In the genomic region with DNA sequence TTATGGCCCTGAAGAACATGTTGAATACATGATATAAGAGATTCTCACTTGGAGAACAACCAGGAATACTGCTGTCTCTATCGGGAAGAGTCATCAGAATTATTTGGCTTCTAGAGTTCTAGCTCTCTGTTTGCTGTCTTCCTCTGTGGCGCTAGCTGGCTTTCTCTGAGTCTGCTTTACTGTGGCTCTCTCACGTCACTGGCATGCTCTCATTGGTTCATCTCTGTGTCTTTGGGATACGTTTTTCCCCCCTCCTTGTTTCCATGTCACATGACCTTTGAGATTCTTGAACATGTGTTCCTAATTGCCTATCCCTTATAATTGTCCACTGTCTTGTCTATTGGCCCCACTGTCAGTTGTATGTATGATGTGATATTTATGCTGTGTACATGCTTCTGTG, we compare ENCODE assay signal across 28 mouse cellular contexts.
DNase-seq lines count a peak whose midpoint lies in the region; ATAC-seq and TF ChIP-seq lines count a peak whose summit lies in the region.
"Had no signal": no experiment of that assay in that cellular context is flagged by ENCODE, and none has a peak within 500 bp of the region (broad histone marks: within the 10 kb centered on the region; RNA-seq: fewer than 3 reads in every experiment).

No protein-coding gene starts in this region.

- ATAC-seq in forebrain, embryonic 14.5 days = no peak
- ATAC-seq in midbrain, embryonic 11.5 days (ENCODE audit: low FRiP score) = no peak
- ATAC-seq in embryonic facial prominence, embryonic 13.5 days (ENCODE audit: insufficient number of reproducible peaks, insufficient read depth, low FRiP score, low TSS enrichment, low read depth) = no peak
- ATAC-seq: activated CD4-positive, CD25-positive, alpha-beta regulatory T cell, adult 4 months; intestine, postnatal 0 days had no signal

- no peak; the same call in 1 of the 2 replicates for TF ChIP-seq RAD21 in CH12.LX (IDR thresholded peaks at IDR 0.05; ENCODE audit: low read depth, low read length)

- TF ChIP-seq CTCF in CH12.LX (conservative IDR thresholded peaks at IDR 0.05 in 1 of 2, IDR thresholded peaks at IDR 0.05 in 1 of 2; ENCODE audit: low read depth in 2 of 2, low read length in 2 of 2) = no peak

- in situ Hi-C loops in CH12.LX (cut with MboI; ENCODE audit: low pct_ligation_motif_present, low pct_unique_long_range_greater_than_20kb, low sequenced_read_pairs) = no loop called here

- H3K36me3 ChIP-seq in forebrain, embryonic 14.5 days (ENCODE audit: control insufficient read depth, insufficient read depth, low read length) = no peaks in the 10 kb centered on the region
- no peaks in the 10 kb centered on the region for H3K36me3 ChIP-seq in forebrain, embryonic 10.5 days (replicated peaks)
- no peaks in the 10 kb centered on the region for H3K36me3 ChIP-seq in midbrain, embryonic 11.5 days (ENCODE audit: control insufficient read depth, insufficient read depth, low read length)
- no peaks in the 10 kb centered on the region for H3K36me3 ChIP-seq in midbrain, embryonic 10.5 days
- H3K36me3 ChIP-seq in CH12.LX (replicated peaks in 1 of 2; ENCODE audit: control insufficient read depth in 1 of 2, insufficient read depth in 1 of 2, low read length in 1 of 2) = no peaks in the 10 kb centered on the region
- no peaks in the 10 kb centered on the region for H3K36me3 ChIP-seq in embryonic facial prominence, embryonic 13.5 days
- H3K36me3 ChIP-seq: neural tube, embryonic 12.5 days had no signal

- TF ChIP-seq EP300 in CH12.LX (IDR thresholded peaks at IDR 0.05; ENCODE audit: low read length) = no peak; the same call in 1 of the 2 replicates

- dilution Hi-C loops in CH12.LX (cut with MboI; ENCODE audit: extremely low pct_ligation_motif_present, extremely low pct_unique_long_range_greater_than_20kb, low sequenced_read_pairs) = no loop called here

- 80% methylated on average over 4 of the region's 4 CpGs for WGBS in forebrain, embryonic 14.5 days
- 82% methylated on average over 4 of the region's 4 CpGs for WGBS in forebrain, embryonic 10.5 days
- WGBS in midbrain, embryonic 11.5 days = 77% methylated on average over 4 of the region's 4 CpGs
- 81% methylated on average over 4 of the region's 4 CpGs for WGBS in midbrain, embryonic 10.5 days
- 61% methylated on average over 4 of the region's 4 CpGs for WGBS in embryonic facial prominence, embryonic 13.5 days

- DNase-seq in forebrain, embryonic 14.5 days (ENCODE audit: low spot score) = no peak
- DNase-seq in forebrain, embryonic 10.5 days (ENCODE audit: extremely low spot score, low spot score) = no peak
- DNase-seq in midbrain, embryonic 11.5 days (ENCODE audit: low spot score, missing footprints) = peak; percentile 79
- no peak for DNase-seq in midbrain, embryonic 10.5 days (ENCODE audit: low spot score)
- DNase-seq in CH12.LX (ENCODE audit: extremely low read depth) = peak; percentile 55
- no peak for DNase-seq in cerebellum, adult 11 months
- DNase-seq: adrenal gland, adult 2 months; adrenal gland, postnatal 36 days; B cell, adult 2 months; cerebellum, adult 2 months; cerebellum, postnatal 25 days; gastrocnemius, postnatal 14 days; heart, postnatal 14 days; kidney, adult 9 months; liver; lung, adult 2 months; lung, postnatal 10 days; right cerebral cortex, postnatal 4 days; thymus, adult 18-20 months; thymus, postnatal 25 days had no signal

- 0 out of 2 replicates have a peak overlapping the region, but pooled peaks have one; percentile 21 for H3K27ac ChIP-seq in forebrain, embryonic 14.5 days (ENCODE audit: low read depth, low read length)
- H3K27ac ChIP-seq in forebrain, embryonic 10.5 days = no peak overlapping the region
- H3K27ac ChIP-seq in midbrain, embryonic 11.5 days (ENCODE audit: low read depth, low read length) = no peak overlapping the region; the same call in 1 of the 2 replicates
- no peak overlapping the region for H3K27ac ChIP-seq in midbrain, embryonic 10.5 days (replicated peaks)
- H3K27ac ChIP-seq in CH12.LX (ENCODE audit: insufficient read depth, low read depth) = peak overlapping the region; percentile 39; the same call in 1 of the 2 replicates
- 0 out of 2 replicates have a peak overlapping the region, but pooled peaks have one; percentile 81 for H3K27ac ChIP-seq in embryonic facial prominence, embryonic 13.5 days
- H3K27ac ChIP-seq: liver, embryonic 14.5 days; macrophage; neural tube, embryonic 12.5 days; stomach, postnatal 0 days had no signal

- H3K27me3 ChIP-seq in forebrain, embryonic 14.5 days (replicated peaks; ENCODE audit: control insufficient read depth, insufficient read depth, low read length) = no peaks in the 10 kb centered on the region
- H3K27me3 ChIP-seq in forebrain, embryonic 10.5 days (ENCODE audit: poor library complexity, severe bottlenecking) = no peaks in the 10 kb centered on the region
- no peaks in the 10 kb centered on the region for H3K27me3 ChIP-seq in midbrain, embryonic 11.5 days (ENCODE audit: control insufficient read depth, insufficient read depth, low read length)
- no peaks in the 10 kb centered on the region for H3K27me3 ChIP-seq in midbrain, embryonic 10.5 days (ENCODE audit: low read depth, poor library complexity, severe bottlenecking)
- H3K27me3 ChIP-seq in CH12.LX (replicated peaks) = no peaks in the 10 kb centered on the region
- no peaks in the 10 kb centered on the region for H3K27me3 ChIP-seq in embryonic facial prominence, embryonic 13.5 days
- H3K27me3 ChIP-seq: neural tube, embryonic 12.5 days had no signal

- H3K9ac ChIP-seq in forebrain, embryonic 14.5 days (ENCODE audit: low read length) = no peak overlapping the region
- no peak overlapping the region for H3K9ac ChIP-seq in midbrain, embryonic 11.5 days (ENCODE audit: low read length)
- H3K9ac ChIP-seq in CH12.LX (ENCODE audit: insufficient read depth, low read depth) = peak overlapping the region; percentile 85
- H3K9ac ChIP-seq in embryonic facial prominence, embryonic 13.5 days = no peak overlapping the region
- H3K9ac ChIP-seq: liver, embryonic 14.5 days; neural tube, embryonic 12.5 days had no signal

- TF ChIP-seq POLR2A in CH12.LX (IDR thresholded peaks at IDR 0.05; ENCODE audit: low read depth, low read length) = peak; percentile 49

- H3K4me1 ChIP-seq in forebrain, embryonic 14.5 days (ENCODE audit: control insufficient read depth, insufficient read depth, low read length) = peaks cover 14% of the 10 kb centered on the region
- H3K4me1 ChIP-seq in forebrain, embryonic 10.5 days = peaks cover 21% of the 10 kb centered on the region
- peaks cover 9% of the 10 kb centered on the region for H3K4me1 ChIP-seq in midbrain, embryonic 11.5 days (ENCODE audit: control insufficient read depth, insufficient read depth, low read length)
- H3K4me1 ChIP-seq in midbrain, embryonic 10.5 days = peaks cover 19% of the 10 kb centered on the region
- peaks cover 15 to 45% of the 10 kb centered on the region in 2 experiments for H3K4me1 ChIP-seq in CH12.LX (ENCODE audit: control insufficient read depth in 1 of 2, insufficient read depth in 2 of 2)
- H3K4me1 ChIP-seq in embryonic facial prominence, embryonic 13.5 days = peaks cover 16% of the 10 kb centered on the region

- H3K4me2 ChIP-seq in forebrain, embryonic 14.5 days (ENCODE audit: low read length) = no peak overlapping the region
- H3K4me2 ChIP-seq in midbrain, embryonic 11.5 days = no peak overlapping the region
- H3K4me2 ChIP-seq in CH12.LX (ENCODE audit: insufficient read depth, low read depth, poor library complexity, severe bottlenecking) = peak overlapping the region; percentile 56
- no peak overlapping the region for H3K4me2 ChIP-seq in embryonic facial prominence, embryonic 13.5 days

- H3K4me3 ChIP-seq in forebrain, embryonic 14.5 days (ENCODE audit: low read depth, low read length) = no peak overlapping the region
- no peak overlapping the region for H3K4me3 ChIP-seq in forebrain, embryonic 10.5 days
- no peak overlapping the region for H3K4me3 ChIP-seq in midbrain, embryonic 11.5 days (ENCODE audit: low read depth, low read length)
- no peak overlapping the region for H3K4me3 ChIP-seq in midbrain, embryonic 10.5 days
- peak overlapping the region; percentile 20 to 57 (median 36) for H3K4me3 ChIP-seq in CH12.LX (replicated peaks in 1 of 3; ENCODE audit: low read depth in 2 of 3, low read length in 2 of 3, poor library complexity in 1 of 3)
- no peak overlapping the region for H3K4me3 ChIP-seq in embryonic facial prominence, embryonic 13.5 days
- H3K4me3 ChIP-seq: erythroblast, embryonic 14.5 days; neural tube, embryonic 12.5 days had no signal

- no peaks in the 10 kb centered on the region for H3K9me3 ChIP-seq in forebrain, embryonic 14.5 days (replicated peaks; ENCODE audit: control insufficient read depth, low read length)
- no peaks in the 10 kb centered on the region for H3K9me3 ChIP-seq in forebrain, embryonic 10.5 days
- no peaks in the 10 kb centered on the region for H3K9me3 ChIP-seq in midbrain, embryonic 11.5 days (ENCODE audit: control insufficient read depth, low read length)
- no peaks in the 10 kb centered on the region for H3K9me3 ChIP-seq in midbrain, embryonic 10.5 days (replicated peaks)
- H3K9me3 ChIP-seq in CH12.LX (replicated peaks; ENCODE audit: low read length) = no peaks in the 10 kb centered on the region
- H3K9me3 ChIP-seq in embryonic facial prominence, embryonic 13.5 days = no peaks in the 10 kb centered on the region
- H3K9me3 ChIP-seq: neural tube, embryonic 12.5 days had no signal

- no peaks in the 10 kb centered on the region for H3K79me2 ChIP-seq in CH12.LX (replicated peaks; ENCODE audit: control insufficient read depth, extremely low read depth, insufficient read depth, poor library complexity, severe bottlenecking)

TF ChIP-seq in CH12.LX, 34 proteins besides CTCF, POLR2A, EP300 and RAD21 (continues in another document):
- no peak for TF ChIP-seq E2F4 (IDR thresholded peaks at IDR 0.05; ENCODE audit: insufficient replicate concordance, low read depth, low read length)
- TF ChIP-seq MXI1 (IDR thresholded peaks at IDR 0.05; ENCODE audit: low read depth, low read length) = 0 out of 2 replicates have a peak, but pooled peaks have one; percentile 48
- TF ChIP-seq PAX5 (IDR thresholded peaks at IDR 0.05; ENCODE audit: low read length) = no peak
- TF ChIP-seq ZC3H11A (IDR thresholded peaks at IDR 0.05; ENCODE audit: low read depth, low read length) = no peak
- TF ChIP-seq MAZ (IDR thresholded peaks at IDR 0.05; ENCODE audit: low read depth, low read length) = peak; percentile 45; the same call in 1 of the 2 replicates
- 0 out of 2 replicates have a peak, but pooled peaks have one; percentile 19 for TF ChIP-seq NRF1 (IDR thresholded peaks at IDR 0.05; ENCODE audit: low read depth, low read length)
- no peak for TF ChIP-seq MAFK (IDR thresholded peaks at IDR 0.05; ENCODE audit: insufficient replicate concordance, low read length)
- TF ChIP-seq USF1 (IDR thresholded peaks at IDR 0.05; ENCODE audit: low read depth, low read length) = peak; percentile 81
- TF ChIP-seq POLR2AphosphoS2 (IDR thresholded peaks at IDR 0.05; ENCODE audit: low read depth, low read length) = no peak
- TF ChIP-seq ZMIZ1 (IDR thresholded peaks at IDR 0.05; ENCODE audit: low read depth, low read length) = peak; percentile 71
- no peak for TF ChIP-seq ZKSCAN1 (IDR thresholded peaks at IDR 0.05; ENCODE audit: borderline replicate concordance, low read depth, low read length)
- TF ChIP-seq TCF12 (IDR thresholded peaks at IDR 0.05; ENCODE audit: low read depth, low read length) = peak; percentile 67; the same call in 1 of the 2 replicates

Comparison
In these comparisons a context has a peak if more than half of its experiments do, and no peak if none do; other contexts are left out.
1. DNase-seq: peak in midbrain, embryonic 11.5 days (single experiment) and CH12.LX (single experiment); none in forebrain, embryonic 14.5 days (single experiment), forebrain, embryonic 10.5 days (single experiment), midbrain, embryonic 10.5 days (single experiment) and cerebellum, adult 11 months (single experiment).
2. H3K27ac ChIP-seq: peak in forebrain, embryonic 14.5 days (single experiment), CH12.LX (single experiment) and embryonic facial prominence, embryonic 13.5 days (single experiment); none in forebrain, embryonic 10.5 days (single experiment), midbrain, embryonic 11.5 days (single experiment) and midbrain, embryonic 10.5 days (single experiment).
3. H3K4me3 ChIP-seq: peak in CH12.LX (3 of 3); none in forebrain, embryonic 14.5 days (single experiment), forebrain, embryonic 10.5 days (single experiment), midbrain, embryonic 11.5 days (single experiment), midbrain, embryonic 10.5 days (single experiment) and embryonic facial prominence, embryonic 13.5 days (single experiment).